Mouse (Mus musculus): ENCODE results near the gene Bbx. TPM values are rescaled to one million over a fixed set of nuclear protein-coding genes. Genes with fewer than 3 reads are reported as not detected.

Bbx gene
- polyA plus RNA-seq, 2 experiments, result 1.8 to 3.4 TPM

GRCm38 (mm10) chr16:50308256-50308655 lies 123.9 kb downstream of the Bbx start:
- Histone ChIP-seq H3K27me3 (ENCODE audit: control insufficient read depth, insufficient read depth, low read length) (no peaks in the 10 kb centered on the region), H3K36me3 (replicated peaks; ENCODE audit: control insufficient read depth, insufficient read depth, low read depth) (no peaks in the 10 kb centered on the region), H3K9me3 (ENCODE audit: control insufficient read depth, low read length) (no peaks in the 10 kb centered on the region), H3K4me3 (ENCODE audit: insufficient read depth in 1 of 2, low read depth in 2 of 2, low read length in 2 of 2) (no peak overlapping the region), H3K9ac (replicated peaks) (no peak overlapping the region), H3K4me2 (ENCODE audit: low read depth) (no peak overlapping the region), H3K4me1 (replicated peaks; ENCODE audit: control insufficient read depth in 2 of 2, insufficient read depth in 2 of 2, low read length in 1 of 2) (no peaks in the 10 kb centered on the region), H3K27ac (no peak overlapping the region)
- ATAC-seq (ENCODE audit: insufficient read depth), result no peak
- WGBS (ENCODE audit: insufficient replicate concordance), result 69% methylated on average over 6 of the region's 6 CpGs
- DNase-seq (ENCODE audit: low read depth in 3 of 3, low spot score in 3 of 3), result no peak
- TF ChIP-seq EP300 (IDR thresholded peaks at IDR 0.05; ENCODE audit: low read depth), result no peak
- TF ChIP-seq CTCF (IDR thresholded peaks at IDR 0.05; ENCODE audit: low read depth), result no peak

- no peak overlapping the region for H3K4me2 ChIP-seq (ENCODE audit: low read depth)
- H3K36me3 ChIP-seq (replicated peaks; ENCODE audit: control insufficient read depth, insufficient read depth, low read depth), result no peaks in the 10 kb centered on the region
- no peaks in the 10 kb centered on the region for H3K4me1 ChIP-seq (replicated peaks; ENCODE audit: control insufficient read depth in 2 of 2, insufficient read depth in 2 of 2, low read length in 1 of 2)
- H3K9me3 ChIP-seq (ENCODE audit: control insufficient read depth, low read length), result no peaks in the 10 kb centered on the region
- no peak overlapping the region for H3K9ac ChIP-seq (replicated peaks)
- no peak for DNase-seq (ENCODE audit: low read depth in 3 of 3, low spot score in 3 of 3)
- 61% methylated on average over 4 of the region's 4 CpGs for WGBS (ENCODE audit: insufficient replicate concordance)
- TF ChIP-seq CTCF (IDR thresholded peaks at IDR 0.05; ENCODE audit: low read depth), result no peak
- no peak for TF ChIP-seq EP300 (IDR thresholded peaks at IDR 0.05; ENCODE audit: low read depth)
- no peak for ATAC-seq (ENCODE audit: insufficient read depth)
- no peak overlapping the region for H3K27ac ChIP-seq
- H3K4me3 ChIP-seq (ENCODE audit: insufficient read depth in 1 of 2, low read depth in 2 of 2, low read length in 2 of 2), result no peak overlapping the region
- H3K27me3 ChIP-seq (ENCODE audit: control insufficient read depth, insufficient read depth, low read length), result no peaks in the 10 kb centered on the region
These were observed 125.0 kb downstream of the Bbx start for GRCm38 (mm10) chr16:50307231-50307630.

GRCm38 (mm10) chr16:50306727-50307126 lies 125.5 kb downstream of the Bbx start:
- no peak for TF ChIP-seq EP300 (IDR thresholded peaks at IDR 0.05; ENCODE audit: low read depth)
- peak; percentile 23; the same call in 1 of the 2 replicates for TF ChIP-seq CTCF (IDR thresholded peaks at IDR 0.05; ENCODE audit: low read depth)
- no peak overlapping the region for H3K4me3 ChIP-seq (ENCODE audit: insufficient read depth in 1 of 2, low read depth in 2 of 2, low read length in 2 of 2)
- no peaks in the 10 kb centered on the region for H3K36me3 ChIP-seq (replicated peaks; ENCODE audit: control insufficient read depth, insufficient read depth, low read depth)
- H3K4me2 ChIP-seq (ENCODE audit: low read depth), result no peak overlapping the region
- ATAC-seq (ENCODE audit: insufficient read depth), result no peak
- no peaks in the 10 kb centered on the region for H3K4me1 ChIP-seq (replicated peaks; ENCODE audit: control insufficient read depth in 2 of 2, insufficient read depth in 2 of 2, low read length in 1 of 2)
- H3K9ac ChIP-seq (replicated peaks), result no peak overlapping the region
- no peak for DNase-seq (ENCODE audit: low read depth in 3 of 3, low spot score in 3 of 3)
- H3K9me3 ChIP-seq (ENCODE audit: control insufficient read depth, low read length), result no peaks in the 10 kb centered on the region
- H3K27ac ChIP-seq, result no peak overlapping the region
- no peaks in the 10 kb centered on the region for H3K27me3 ChIP-seq (ENCODE audit: control insufficient read depth, insufficient read depth, low read length)

GRCm38 (mm10) chr16:50305156-50305555 lies 127.0 kb downstream of the Bbx start:
- no peak for TF ChIP-seq CTCF (IDR thresholded peaks at IDR 0.05; ENCODE audit: low read depth)
- no peak for TF ChIP-seq EP300 (IDR thresholded peaks at IDR 0.05; ENCODE audit: low read depth)
- H3K4me1 ChIP-seq (replicated peaks; ENCODE audit: control insufficient read depth in 2 of 2, insufficient read depth in 2 of 2, low read length in 1 of 2), result no peaks in the 10 kb centered on the region
- no peak overlapping the region for H3K4me3 ChIP-seq (ENCODE audit: insufficient read depth in 1 of 2, low read depth in 2 of 2, low read length in 2 of 2)
- 52% methylated on average over 6 of the region's 6 CpGs for WGBS (ENCODE audit: insufficient replicate concordance)
- no peak overlapping the region for H3K4me2 ChIP-seq (ENCODE audit: low read depth)
- no peaks in the 10 kb centered on the region for H3K27me3 ChIP-seq (ENCODE audit: control insufficient read depth, insufficient read depth, low read length)
- no peaks in the 10 kb centered on the region for H3K36me3 ChIP-seq (replicated peaks; ENCODE audit: control insufficient read depth, insufficient read depth, low read depth)
- DNase-seq (ENCODE audit: low read depth in 3 of 3, low spot score in 3 of 3) (no peak), ATAC-seq (ENCODE audit: insufficient read depth) (no peak)
- no peaks in the 10 kb centered on the region for H3K9me3 ChIP-seq (ENCODE audit: control insufficient read depth, low read length)
- no peak overlapping the region for H3K27ac ChIP-seq
- no peak overlapping the region for H3K9ac ChIP-seq (replicated peaks)

- no peak overlapping the region for H3K27ac ChIP-seq
- H3K36me3 ChIP-seq (replicated peaks; ENCODE audit: control insufficient read depth, insufficient read depth, low read depth), result no peaks in the 10 kb centered on the region
- no peak overlapping the region for H3K9ac ChIP-seq (replicated peaks)
- ATAC-seq (ENCODE audit: insufficient read depth), result no peak
- H3K4me1 ChIP-seq (replicated peaks; ENCODE audit: control insufficient read depth in 2 of 2, insufficient read depth in 2 of 2, low read length in 1 of 2), result no peaks in the 10 kb centered on the region
- 81% methylated on average over 1 of the region's 1 CpGs for WGBS (ENCODE audit: insufficient replicate concordance)
- no peak overlapping the region for H3K4me3 ChIP-seq (ENCODE audit: insufficient read depth in 1 of 2, low read depth in 2 of 2, low read length in 2 of 2)
- TF ChIP-seq EP300 (IDR thresholded peaks at IDR 0.05; ENCODE audit: low read depth), result no peak
- TF ChIP-seq CTCF (IDR thresholded peaks at IDR 0.05; ENCODE audit: low read depth), result no peak
- no peaks in the 10 kb centered on the region for H3K27me3 ChIP-seq (ENCODE audit: control insufficient read depth, insufficient read depth, low read length)
- DNase-seq (ENCODE audit: low read depth in 3 of 3, low spot score in 3 of 3), result no peak
- H3K9me3 ChIP-seq (ENCODE audit: control insufficient read depth, low read length), result no peaks in the 10 kb centered on the region
- no peak overlapping the region for H3K4me2 ChIP-seq (ENCODE audit: low read depth)
These were observed 129.6 kb downstream of the Bbx start for GRCm38 (mm10) chr16:50302566-50302965.

All from liver, embryonic 14.5 days (tissue).